Mouse (Mus musculus): ENCODE measurements around the gene Tnnt3. TPM values are rescaled to one million over a fixed set of nuclear protein-coding genes. Genes with fewer than 3 reads are reported as not detected.

The Tnnt3 gene
- polyA plus RNA-seq, 1 experiment from 2014 or later: 5.8 TPM

DNA sequence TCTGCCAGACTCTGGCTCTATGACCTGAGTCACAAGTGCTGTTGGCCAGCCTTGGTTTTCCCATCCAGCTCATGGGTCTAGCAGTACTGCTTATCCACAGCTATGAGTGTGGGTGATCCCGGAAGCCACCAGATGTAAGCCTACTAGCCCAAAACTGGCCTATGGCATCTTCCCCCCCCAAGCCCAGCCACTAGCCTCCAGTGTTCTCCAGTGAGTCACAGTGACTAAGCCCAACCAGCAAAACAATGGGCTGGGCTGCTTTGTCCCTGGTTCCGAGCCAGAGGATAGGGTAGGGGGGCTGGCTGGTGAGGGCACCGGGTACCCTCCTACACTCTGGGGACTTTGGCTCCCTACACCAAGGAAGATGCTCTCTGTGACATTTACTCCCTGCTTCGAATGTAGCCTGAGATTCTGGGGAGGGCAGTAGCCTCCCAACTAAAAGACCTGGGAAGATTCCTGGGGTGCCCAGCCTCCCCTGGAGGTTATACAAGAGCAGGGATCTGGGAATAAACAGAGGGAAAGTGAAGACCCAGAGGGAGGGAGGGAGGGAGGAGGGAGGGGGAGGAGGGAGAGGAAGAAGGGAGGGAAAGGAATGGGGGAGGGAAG is 27.7 kb upstream of the Tnnt3 start:
- peak overlapping the region; percentile 70 to 73 for H3K27ac ChIP-seq (replicated peaks in 1 of 2; ENCODE audit: control insufficient read depth in 1 of 2, insufficient read depth in 1 of 2, low read depth in 2 of 2, low read length in 2 of 2)
- H3K36me3 ChIP-seq (ENCODE audit: control insufficient read depth, insufficient read depth, low read length): no peaks in the 10 kb centered on the region
- no peak overlapping the region for H3K4me2 ChIP-seq (ENCODE audit: low read length)
- no peak overlapping the region for H3K4me3 ChIP-seq (ENCODE audit: control insufficient read depth in 1 of 2, insufficient read depth in 1 of 2, low read depth in 1 of 2, low read length in 2 of 2)
- ATAC-seq (ENCODE audit: insufficient number of reproducible peaks, insufficient read depth, low FRiP score, low read depth): peak; percentile 79
- H3K27me3 ChIP-seq (ENCODE audit: control insufficient read depth, insufficient read depth, low read length): no peaks in the 10 kb centered on the region
- H3K9ac ChIP-seq (ENCODE audit: low read length): peak overlapping the region; percentile 71; the same call in 1 of the 2 replicates
- H3K9me3 ChIP-seq (ENCODE audit: control insufficient read depth, low read length): no peaks in the 10 kb centered on the region
- WGBS: 17% methylated on average over 4 of the region's 4 CpGs
- peaks cover 35 to 46% of the 10 kb centered on the region in 2 experiments for H3K4me1 ChIP-seq (ENCODE audit: control insufficient read depth in 2 of 2, insufficient read depth in 2 of 2, low read length in 2 of 2)

- Histone ChIP-seq H3K4me1 (ENCODE audit: control insufficient read depth in 2 of 2, insufficient read depth in 2 of 2, low read length in 2 of 2) (peaks cover 39 to 52% of the 10 kb centered on the region in 2 experiments), H3K4me3 (ENCODE audit: control insufficient read depth in 1 of 2, insufficient read depth in 1 of 2, low read depth in 1 of 2, low read length in 2 of 2) (peak overlapping the region in 1 of 2 experiments; percentile 22; a peak in 1 of 4 replicates), H3K36me3 (ENCODE audit: control insufficient read depth, insufficient read depth, low read length) (no peaks in the 10 kb centered on the region), H3K9ac (ENCODE audit: low read length) (peak overlapping the region; percentile 71), H3K9me3 (ENCODE audit: control insufficient read depth, low read length) (no peaks in the 10 kb centered on the region), H3K27me3 (ENCODE audit: control insufficient read depth, insufficient read depth, low read length) (no peaks in the 10 kb centered on the region), H3K4me2 (ENCODE audit: low read length) (peak overlapping the region; percentile 26), H3K27ac (replicated peaks in 1 of 2; ENCODE audit: control insufficient read depth in 1 of 2, insufficient read depth in 1 of 2, low read depth in 2 of 2, low read length in 2 of 2) (peak overlapping the region; percentile 73 to 83)
- WGBS: 57% methylated on average over 6 of the region's 6 CpGs
- no peak for ATAC-seq (ENCODE audit: insufficient number of reproducible peaks, insufficient read depth, low FRiP score, low read depth)
These were observed 27.2 kb upstream of the Tnnt3 start for GRCm38 (mm10) chr7:142471414-142471861.

GRCm38 (mm10) chr7:142471884-142472570 is 26.6 kb upstream of the Tnnt3 start:
- Histone ChIP-seq H3K4me3 (ENCODE audit: control insufficient read depth in 1 of 2, insufficient read depth in 1 of 2, low read depth in 1 of 2, low read length in 2 of 2) (peak overlapping the region; percentile 18 to 22; a peak in 3 of 4 replicates), H3K9ac (ENCODE audit: low read length) (peak overlapping the region; percentile 71), H3K4me1 (ENCODE audit: control insufficient read depth in 2 of 2, insufficient read depth in 2 of 2, low read length in 2 of 2) (peaks cover 43 to 53% of the 10 kb centered on the region in 2 experiments), H3K27me3 (ENCODE audit: control insufficient read depth, insufficient read depth, low read length) (no peaks in the 10 kb centered on the region), H3K4me2 (ENCODE audit: low read length) (peak overlapping the region; percentile 26), H3K27ac (replicated peaks in 1 of 2; ENCODE audit: control insufficient read depth in 1 of 2, insufficient read depth in 1 of 2, low read depth in 2 of 2, low read length in 2 of 2) (peak overlapping the region; percentile 73 to 83), H3K9me3 (ENCODE audit: control insufficient read depth, low read length) (no peaks in the 10 kb centered on the region), H3K36me3 (ENCODE audit: control insufficient read depth, insufficient read depth, low read length) (no peaks in the 10 kb centered on the region)
- WGBS: 41% methylated on average over 15 of the region's 15 CpGs
- no peak for ATAC-seq (ENCODE audit: insufficient number of reproducible peaks, insufficient read depth, low FRiP score, low read depth)

DNA sequence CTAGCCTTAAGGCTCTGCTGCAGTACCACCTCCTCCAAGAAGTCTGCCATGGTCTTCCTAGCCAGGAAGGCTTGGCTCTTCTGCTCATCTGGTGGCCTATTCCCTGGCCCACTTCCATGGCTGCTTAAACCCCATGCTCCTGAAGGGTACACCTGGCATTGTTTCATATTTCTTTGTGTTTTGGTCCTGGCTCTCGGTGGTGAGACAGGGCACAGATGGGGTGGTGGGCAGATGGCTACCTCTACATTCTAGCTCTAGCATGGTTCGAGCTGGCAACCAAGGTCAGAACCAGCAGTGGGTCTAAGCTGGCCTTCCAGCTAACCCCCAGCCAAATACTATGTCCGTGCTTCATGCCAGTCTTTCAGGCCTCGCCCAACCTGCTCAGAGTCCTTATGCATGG is 25.7 kb upstream of the Tnnt3 start:
- H3K9ac ChIP-seq (ENCODE audit: low read length): peak overlapping the region; percentile 71
- H3K4me2 ChIP-seq (ENCODE audit: low read length): peak overlapping the region; percentile 26
- H3K36me3 ChIP-seq (ENCODE audit: control insufficient read depth, insufficient read depth, low read length): no peaks in the 10 kb centered on the region
- no peaks in the 10 kb centered on the region for H3K27me3 ChIP-seq (ENCODE audit: control insufficient read depth, insufficient read depth, low read length)
- peak overlapping the region; percentile 17 to 21; a peak in 3 of 4 replicates for H3K4me3 ChIP-seq (ENCODE audit: control insufficient read depth in 1 of 2, insufficient read depth in 1 of 2, low read depth in 1 of 2, low read length in 2 of 2)
- no peak for ATAC-seq (ENCODE audit: insufficient number of reproducible peaks, insufficient read depth, low FRiP score, low read depth)
- H3K4me1 ChIP-seq (ENCODE audit: control insufficient read depth in 2 of 2, insufficient read depth in 2 of 2, low read length in 2 of 2): peaks cover 43 to 53% of the 10 kb centered on the region in 2 experiments
- peak overlapping the region; percentile 5 to 73; a peak in 2 of 4 replicates for H3K27ac ChIP-seq (replicated peaks in 1 of 2; ENCODE audit: control insufficient read depth in 1 of 2, insufficient read depth in 1 of 2, low read depth in 2 of 2, low read length in 2 of 2)
- WGBS: 95% methylated on average over 4 of the region's 4 CpGs
- H3K9me3 ChIP-seq (ENCODE audit: control insufficient read depth, low read length): no peaks in the 10 kb centered on the region

GRCm38 (mm10) chr7:142473476-142473875 is 25.2 kb upstream of the Tnnt3 start:
- Histone ChIP-seq H3K4me1 (ENCODE audit: control insufficient read depth in 2 of 2, insufficient read depth in 2 of 2, low read length in 2 of 2) (peaks cover 48 to 57% of the 10 kb centered on the region in 2 experiments), H3K9ac (ENCODE audit: low read length) (peak overlapping the region; percentile 71), H3K36me3 (ENCODE audit: control insufficient read depth, insufficient read depth, low read length) (no peaks in the 10 kb centered on the region), H3K4me2 (ENCODE audit: low read length) (peak overlapping the region; percentile 26), H3K27me3 (ENCODE audit: control insufficient read depth, insufficient read depth, low read length) (no peaks in the 10 kb centered on the region), H3K27ac (replicated peaks in 1 of 2; ENCODE audit: control insufficient read depth in 1 of 2, insufficient read depth in 1 of 2, low read depth in 2 of 2, low read length in 2 of 2) (peak overlapping the region in 1 of 2 experiments; percentile 73; a peak in 1 of 4 replicates), H3K9me3 (ENCODE audit: control insufficient read depth, low read length) (no peaks in the 10 kb centered on the region), H3K4me3 (ENCODE audit: control insufficient read depth in 1 of 2, insufficient read depth in 1 of 2, low read depth in 1 of 2, low read length in 2 of 2) (peak overlapping the region; percentile 11 to 17; a peak in 2 of 4 replicates)
- 82% methylated on average over 2 of the region's 2 CpGs for WGBS
- ATAC-seq (ENCODE audit: insufficient number of reproducible peaks, insufficient read depth, low FRiP score, low read depth): no peak

- Histone ChIP-seq H3K4me3 (ENCODE audit: control insufficient read depth in 1 of 2, insufficient read depth in 1 of 2, low read depth in 1 of 2, low read length in 2 of 2) (peak overlapping the region in 1 of 2 experiments; percentile 9; a peak in 2 of 4 replicates), H3K27me3 (ENCODE audit: control insufficient read depth, insufficient read depth, low read length) (no peaks in the 10 kb centered on the region), H3K4me2 (ENCODE audit: low read length) (peak overlapping the region; percentile 26), H3K36me3 (ENCODE audit: control insufficient read depth, insufficient read depth, low read length) (no peaks in the 10 kb centered on the region), H3K9me3 (ENCODE audit: control insufficient read depth, low read length) (no peaks in the 10 kb centered on the region), H3K9ac (ENCODE audit: low read length) (peak overlapping the region; percentile 61; the same call in 1 of the 2 replicates), H3K4me1 (ENCODE audit: control insufficient read depth in 2 of 2, insufficient read depth in 2 of 2, low read length in 2 of 2) (peaks cover 60 to 68% of the 10 kb centered on the region in 2 experiments), H3K27ac (replicated peaks in 1 of 2; ENCODE audit: control insufficient read depth in 1 of 2, insufficient read depth in 1 of 2, low read depth in 2 of 2, low read length in 2 of 2) (peak overlapping the region in 1 of 2 experiments; percentile 64; a peak in 1 of 4 replicates)
- WGBS: 77% methylated on average over 14 of the region's 14 CpGs
- ATAC-seq (ENCODE audit: insufficient number of reproducible peaks, insufficient read depth, low FRiP score, low read depth): no peak
These were observed 23.8 kb upstream of the Tnnt3 start for GRCm38 (mm10) chr7:142474799-142475198.

GRCm38 (mm10) chr7:142475641-142476040 is 23.0 kb upstream of the Tnnt3 start:
- Histone ChIP-seq H3K9me3 (ENCODE audit: control insufficient read depth, low read length) (no peaks in the 10 kb centered on the region), H3K4me1 (ENCODE audit: control insufficient read depth in 2 of 2, insufficient read depth in 2 of 2, low read length in 2 of 2) (peaks cover 56 to 65% of the 10 kb centered on the region in 2 experiments), H3K9ac (ENCODE audit: low read length) (peak overlapping the region; percentile 61), H3K27ac (replicated peaks in 1 of 2; ENCODE audit: control insufficient read depth in 1 of 2, insufficient read depth in 1 of 2, low read depth in 2 of 2, low read length in 2 of 2) (peak overlapping the region; percentile 46 to 64), H3K4me3 (ENCODE audit: control insufficient read depth in 1 of 2, insufficient read depth in 1 of 2, low read depth in 1 of 2, low read length in 2 of 2) (peak overlapping the region in 1 of 2 experiments; percentile 2; a peak in 2 of 4 replicates), H3K27me3 (ENCODE audit: control insufficient read depth, insufficient read depth, low read length) (no peaks in the 10 kb centered on the region), H3K4me2 (ENCODE audit: low read length) (peak overlapping the region; percentile 26), H3K36me3 (ENCODE audit: control insufficient read depth, insufficient read depth, low read length) (no peaks in the 10 kb centered on the region)
- no peak for ATAC-seq (ENCODE audit: insufficient number of reproducible peaks, insufficient read depth, low FRiP score, low read depth)
- 44% methylated on average over 7 of the region's 7 CpGs for WGBS

Data from heart, embryonic 14.5 days (tissue).